Mouse (Mus musculus): ENCODE results near the gene Det1. TPM values are rescaled to one million over a fixed set of nuclear protein-coding genes. Genes with fewer than 3 reads are reported as not detected.
A peak's percentile ranks its signal among the peaks of the same experiment; 100 is the strongest.

Det1 gene
- polyA plus RNA-seq, 1 experiment from 2014 or later, result 17.7 TPM

DNA sequence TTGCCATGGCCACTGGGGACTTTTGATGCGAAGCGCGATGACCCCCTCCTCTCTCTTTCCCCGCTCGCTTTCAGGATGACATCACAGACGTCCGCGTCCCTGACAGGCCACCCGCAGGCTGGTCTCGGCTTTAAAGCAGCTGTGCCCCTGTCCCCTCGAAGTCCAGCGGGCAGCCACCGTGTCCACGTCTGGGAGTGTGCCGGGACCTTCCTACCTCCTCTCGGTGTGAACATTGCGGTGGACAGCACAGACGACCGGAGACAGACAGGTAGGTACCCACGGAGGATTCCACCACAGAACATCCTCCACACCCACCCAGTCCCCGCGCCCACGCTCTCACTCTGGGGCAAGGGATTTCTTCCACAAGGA is 35.4 kb upstream of the Det1 start:
- Histone ChIP-seq H3K9me3 (no peaks in the 10 kb centered on the region), H3K36me3 (no peaks in the 10 kb centered on the region), H3K4me1 (replicated peaks) (peaks cover 53% of the 10 kb centered on the region), H3K9ac (replicated peaks) (peak overlapping the region; percentile 87), H3K4me2 (replicated peaks) (peak overlapping the region; percentile 77), H3K4me3 (replicated peaks) (peak overlapping the region; percentile 73), H3K27me3 (no peaks in the 10 kb centered on the region), H3K27ac (peak overlapping the region; percentile 92)
- under 1% methylated on average over 22 of the region's 23 CpGs for WGBS
- peak; percentile 77 for ATAC-seq

DNA sequence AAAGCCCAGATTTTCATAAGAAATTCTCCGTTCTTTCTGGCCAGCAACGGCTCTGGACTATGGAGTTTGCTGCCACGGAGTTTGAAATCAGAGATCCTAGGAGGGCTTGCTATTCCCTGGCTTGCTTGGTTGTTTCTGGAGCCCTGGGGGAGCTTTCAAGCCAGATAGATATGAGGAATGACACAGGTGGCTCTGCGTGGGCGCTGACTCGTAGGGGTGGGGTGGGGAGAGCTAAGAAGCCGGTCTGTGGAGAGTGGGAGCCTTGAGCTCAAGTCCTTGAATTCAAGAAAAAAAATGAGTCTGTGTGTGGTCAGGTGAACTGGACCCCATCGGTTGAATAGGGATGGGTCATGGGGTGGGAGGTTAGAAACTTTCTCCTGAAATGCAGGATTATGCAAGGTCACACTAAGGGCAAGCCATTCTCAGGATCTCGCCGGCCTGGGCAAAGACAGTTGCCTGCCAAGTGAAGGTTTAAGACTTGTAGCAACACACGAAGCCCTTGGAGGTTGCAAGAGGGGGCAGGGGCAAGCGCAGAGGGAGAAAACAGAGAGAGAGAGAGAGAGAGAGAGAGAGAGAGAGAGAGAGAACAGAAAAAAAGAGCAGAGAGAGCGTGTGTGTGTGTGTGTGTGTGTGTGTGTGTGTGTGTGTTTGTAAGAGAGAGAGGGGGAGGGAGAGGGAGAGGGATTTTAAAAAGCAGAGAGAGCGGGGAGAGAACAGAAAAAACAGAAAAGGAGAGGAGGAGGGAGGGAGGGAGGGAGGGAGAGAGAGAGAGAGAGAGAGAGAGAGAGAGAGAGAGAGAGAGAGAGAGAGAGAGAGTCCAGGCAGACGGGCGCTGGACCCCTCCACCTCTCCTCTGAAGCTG is 34.8 kb upstream of the Det1 start:
- peak overlapping the region; percentile 77 for H3K4me2 ChIP-seq (replicated peaks)
- peak overlapping the region; percentile 73 for H3K4me3 ChIP-seq (replicated peaks)
- ATAC-seq, result no peak
- no peaks in the 10 kb centered on the region for H3K9me3 ChIP-seq
- H3K27ac ChIP-seq, result peak overlapping the region; percentile 92
- no peaks in the 10 kb centered on the region for H3K27me3 ChIP-seq
- no peaks in the 10 kb centered on the region for H3K36me3 ChIP-seq
- peak overlapping the region; percentile 87 for H3K9ac ChIP-seq (replicated peaks)
- WGBS, result 4% methylated on average over 16 of the region's 16 CpGs
- peaks cover 46% of the 10 kb centered on the region for H3K4me1 ChIP-seq (replicated peaks)

GRCm38 (mm10) chr7:78872831-78873230 is 25.8 kb upstream of the Det1 start:
- 76% methylated on average over 5 of the region's 5 CpGs for WGBS
- ATAC-seq, result no peak

GRCm38 (mm10) chr7:78872366-78872765 is 25.3 kb upstream of the Det1 start:
- Histone ChIP-seq H3K27me3 (no peaks in the 10 kb centered on the region), H3K9ac (replicated peaks) (no peak overlapping the region), H3K4me3 (replicated peaks) (no peak overlapping the region), H3K4me2 (replicated peaks) (no peak overlapping the region), H3K27ac (no peak overlapping the region), H3K4me1 (replicated peaks) (0 out of 2 replicates have a peak, but pooled peaks cover under 1% of the 10 kb centered on the region), H3K36me3 (no peaks in the 10 kb centered on the region), H3K9me3 (no peaks in the 10 kb centered on the region)
- no peak for ATAC-seq
- 81% methylated on average over 6 of the region's 6 CpGs for WGBS

More at GRCm38 (mm10) chr7:78872831-78873230, 25.8 kb upstream of the Det1 start:
- Histone ChIP-seq H3K27me3 (no peaks in the 10 kb centered on the region), H3K4me3 (replicated peaks) (no peak overlapping the region), H3K36me3 (no peaks in the 10 kb centered on the region), H3K9me3 (no peaks in the 10 kb centered on the region), H3K4me2 (replicated peaks) (no peak overlapping the region), H3K4me1 (replicated peaks) (no peaks in the 10 kb centered on the region), H3K9ac (replicated peaks) (no peak overlapping the region), H3K27ac (no peak overlapping the region)

DNA sequence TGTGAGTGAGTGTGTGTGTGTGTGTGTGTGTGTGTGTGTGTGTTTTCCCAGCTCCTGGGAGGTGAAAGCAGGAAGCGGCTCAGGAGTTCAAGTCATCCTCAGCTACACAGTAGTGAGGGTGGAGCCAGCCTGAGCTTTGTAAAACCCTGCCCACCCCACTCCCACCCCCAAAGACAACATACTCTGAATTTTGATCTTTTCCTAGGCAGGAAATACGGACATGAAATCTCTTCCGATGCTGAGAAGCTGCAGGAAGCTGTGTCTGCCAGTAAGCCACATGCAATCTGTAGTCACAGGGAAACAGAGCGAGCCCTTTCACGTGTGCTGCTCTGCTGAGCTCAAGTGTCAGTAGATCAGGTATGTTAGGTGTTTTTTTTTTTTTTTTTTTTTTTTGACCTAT is 21.7 kb upstream of the Det1 start:
- whole genome bisulfite sequencing, result 85% methylated on average over 5 of the region's 5 CpGs
- Histone ChIP-seq H3K27ac (no peak overlapping the region), H3K9me3 (no peaks in the 10 kb centered on the region), H3K4me1 (replicated peaks) (0 out of 2 replicates have a peak, but pooled peaks cover 6% of the 10 kb centered on the region), H3K36me3 (no peaks in the 10 kb centered on the region), H3K4me3 (replicated peaks) (no peak overlapping the region), H3K9ac (replicated peaks) (no peak overlapping the region), H3K4me2 (replicated peaks) (no peak overlapping the region), H3K27me3 (no peaks in the 10 kb centered on the region)
- ATAC-seq, result no peak

GRCm38 (mm10) chr7:78865212-78865949 is 18.3 kb upstream of the Det1 start:
- no peaks in the 10 kb centered on the region for H3K36me3 ChIP-seq
- H3K27ac ChIP-seq, result no peak overlapping the region
- H3K4me1 ChIP-seq (replicated peaks), result 0 out of 2 replicates have a peak, but pooled peaks cover 6% of the 10 kb centered on the region
- no peaks in the 10 kb centered on the region for H3K9me3 ChIP-seq
- 64% methylated on average over 12 of the region's 12 CpGs for WGBS
- no peak overlapping the region for H3K4me3 ChIP-seq (replicated peaks)
- H3K4me2 ChIP-seq (replicated peaks), result no peak overlapping the region
- ATAC-seq, result no peak
- H3K9ac ChIP-seq (replicated peaks), result no peak overlapping the region
- H3K27me3 ChIP-seq, result no peaks in the 10 kb centered on the region

- H3K4me2 ChIP-seq (replicated peaks), result no peak overlapping the region
- no peaks in the 10 kb centered on the region for H3K27me3 ChIP-seq
- H3K36me3 ChIP-seq, result no peaks in the 10 kb centered on the region
- no peak overlapping the region for H3K4me3 ChIP-seq (replicated peaks)
- H3K27ac ChIP-seq, result no peak overlapping the region
- ATAC-seq, result no peak
- H3K4me1 ChIP-seq (replicated peaks), result 0 out of 2 replicates have a peak, but pooled peaks cover 6% of the 10 kb centered on the region
- H3K9me3 ChIP-seq, result no peaks in the 10 kb centered on the region
- no peak overlapping the region for H3K9ac ChIP-seq (replicated peaks)
- 84% methylated on average over 4 of the region's 4 CpGs for WGBS
Observed at GRCm38 (mm10) chr7:78864446-78864802, 17.4 kb upstream of the Det1 start.

- no peak for ATAC-seq
- Histone ChIP-seq H3K9me3 (no peaks in the 10 kb centered on the region), H3K36me3 (no peaks in the 10 kb centered on the region), H3K4me1 (replicated peaks) (0 out of 2 replicates have a peak, but pooled peaks cover 6% of the 10 kb centered on the region), H3K4me3 (replicated peaks) (no peak overlapping the region), H3K27me3 (no peaks in the 10 kb centered on the region), H3K4me2 (replicated peaks) (no peak overlapping the region), H3K9ac (replicated peaks) (no peak overlapping the region), H3K27ac (no peak overlapping the region)
- 74% methylated on average over 7 of the region's 7 CpGs for WGBS
Observed at GRCm38 (mm10) chr7:78863796-78864445, 16.9 kb upstream of the Det1 start.

- ATAC-seq, result no peak
Observed at GRCm38 (mm10) chr7:78855044-78855655, 8.1 kb upstream of the Det1 start.

GRCm38 (mm10) chr7:78854051-78854450 is 7.0 kb upstream of the Det1 start:
- Histone ChIP-seq H3K4me1 (replicated peaks) (no peaks in the 10 kb centered on the region), H3K4me3 (replicated peaks) (no peak overlapping the region), H3K27ac (no peak overlapping the region), H3K9ac (replicated peaks) (no peak overlapping the region), H3K9me3 (no peaks in the 10 kb centered on the region), H3K36me3 (no peaks in the 10 kb centered on the region), H3K27me3 (no peaks in the 10 kb centered on the region), H3K4me2 (replicated peaks) (no peak overlapping the region)
- ATAC-seq, result no peak
- 77% methylated on average over 4 of the region's 4 CpGs for WGBS

More at GRCm38 (mm10) chr7:78855044-78855655, 8.1 kb upstream of the Det1 start:
- Histone ChIP-seq H3K4me1 (replicated peaks) (no peaks in the 10 kb centered on the region), H3K27me3 (no peaks in the 10 kb centered on the region), H3K4me3 (replicated peaks) (no peak overlapping the region), H3K27ac (no peak overlapping the region), H3K4me2 (replicated peaks) (no peak overlapping the region), H3K9me3 (no peaks in the 10 kb centered on the region), H3K9ac (replicated peaks) (no peak overlapping the region), H3K36me3 (no peaks in the 10 kb centered on the region)
- WGBS, result 60% methylated on average over 5 of the region's 5 CpGs

DNA sequence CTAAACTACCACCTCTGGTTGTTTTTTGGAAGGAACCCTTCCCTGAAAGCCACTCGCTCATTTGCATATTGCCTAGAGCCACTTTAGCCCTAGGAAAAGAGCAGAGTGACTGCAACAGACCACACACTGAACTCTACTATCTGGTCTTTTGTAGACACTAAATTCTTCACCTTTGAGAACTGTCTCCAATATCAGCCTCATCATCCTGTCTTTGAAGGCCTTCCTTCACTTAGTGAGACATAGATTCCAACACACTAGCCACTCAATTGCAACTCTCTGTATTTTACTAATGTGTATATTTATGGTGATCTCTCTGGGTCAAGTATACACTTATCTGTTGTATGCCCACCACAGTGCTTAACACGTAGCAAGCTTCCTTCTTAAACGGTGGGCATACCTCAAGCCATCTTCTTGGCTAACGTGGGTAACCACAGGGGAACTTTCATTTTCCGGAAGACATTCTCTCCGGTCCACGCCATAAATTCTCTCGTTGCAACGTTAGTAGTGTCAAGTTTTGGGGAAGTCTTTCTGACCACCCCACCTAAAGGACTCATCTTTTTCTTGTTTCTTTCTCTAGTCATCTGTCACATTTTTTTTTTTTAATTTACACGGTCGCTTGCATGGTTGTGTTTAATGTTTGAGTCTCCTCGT is 872 bp downstream of the Det1 start:
- Histone ChIP-seq H3K4me3 (replicated peaks) (peak overlapping the region; percentile 84), H3K4me2 (replicated peaks) (peak overlapping the region; percentile 71), H3K9ac (replicated peaks) (peak overlapping the region; percentile 94), H3K9me3 (no peaks in the 10 kb centered on the region), H3K27me3 (no peaks in the 10 kb centered on the region), H3K27ac (peak overlapping the region; percentile 75; the same call in 1 of the 2 replicates), H3K36me3 (peaks cover 26% of the 10 kb centered on the region), H3K4me1 (replicated peaks) (peaks cover 14% of the 10 kb centered on the region)
- no peak for ATAC-seq
- 38% methylated on average over 12 of the region's 12 CpGs for WGBS

Data from midbrain, embryonic 13.5 days (tissue).